Mouse (Mus musculus) liver, embryonic 12.5 days (tissue): Measurements from ENCODE around the gene Rps9. TPM values are rescaled to one million over a fixed set of nuclear protein-coding genes. Genes with fewer than 3 reads are reported as not detected.

ENCODE experiments used
- microRNA-seq: library from miRNA; unstranded; fragments of <30 nt; microRNA quantifications from one replicate; pipeline ENCODE4, GENCODE M21; 2017
- polyA plus RNA-seq: library from polyadenylated mRNA; unstranded; fragments of >200 nt; fragmentation: Nextera tagmentation; extraction: Ambion mirVana; gene quantifications from 2 replicates; pipeline ENCODE4 v1.2.1, GENCODE M21; 2016

Rps9 gene
- polyA plus RNA-seq, 1 experiment from 2014 or later, result 1,310 TPM

Small RNAs within 50 kb of the gene (microRNA-seq; reads per million reads assigned to microRNA genes)
- 2.8 reads per million for gene Mir3572

Other genes with a start within 250 kb of the Rps9 start
- not detected in 2 replicates for gene Tarm1, start 201.4 kb upstream of the Rps9 start, polyA plus RNA-seq
- 0.08 TPM in 1 of 2 replicates, not detected in the other for gene Oscar, start 87.8 kb upstream of the Rps9 start, polyA plus RNA-seq
- gene Ndufa3, start 86.6 kb upstream of the Rps9 start, polyA plus RNA-seq, result 295 and 296 TPM in 2 replicates
- gene Tfpt, start 74.1 kb upstream of the Rps9 start, polyA plus RNA-seq, result 16.0 and 17.6 TPM in 2 replicates
- gene Prpf31, start 74.0 kb upstream of the Rps9 start, polyA plus RNA-seq, result 93.1 and 97.6 TPM in 2 replicates
- 32.6 and 34.4 TPM in 2 replicates for gene Cnot3, start 58.7 kb upstream of the Rps9 start, polyA plus RNA-seq
- 10.2 and 11.6 TPM in 2 replicates for gene Leng1, start 38.2 kb upstream of the Rps9 start, polyA plus RNA-seq
- 6.9 and 8.1 TPM in 2 replicates for gene Tmc4, start 26.4 kb upstream of the Rps9 start, polyA plus RNA-seq
- gene Tsen34, start 11.1 kb upstream of the Rps9 start, polyA plus RNA-seq, result 59.0 and 60.3 TPM in 2 replicates
- 24.9 and 27.5 TPM in 2 replicates for gene Mboat7, start 10.5 kb upstream of the Rps9 start, polyA plus RNA-seq
- gene Pirb, start 16.4 kb downstream of the Rps9 start, polyA plus RNA-seq, result 0.91 and 0.94 TPM in 2 replicates
- not detected in 2 replicates for gene Gm15448, start 121.7 kb downstream of the Rps9 start, polyA plus RNA-seq
- gene Pira2, start 141.1 kb downstream of the Rps9 start, polyA plus RNA-seq, result 0.35 and 0.44 TPM in 2 replicates
- 0.15 and 0.18 TPM in 2 replicates for gene Gm14548, start 194.1 kb downstream of the Rps9 start, polyA plus RNA-seq
- 0.12 and 0.20 TPM in 2 replicates for gene Lilra6, start 211.5 kb downstream of the Rps9 start, polyA plus RNA-seq